Mouse (Mus musculus): ENCODE data around the gene Dennd2a. TPM values are rescaled to one million over a fixed set of nuclear protein-coding genes. Genes with fewer than 3 reads are reported as not detected.

Gene Dennd2a
- polyA plus RNA-seq, 1 experiment from 2014 or later: 14.2 TPM

- Histone ChIP-seq H3K27ac (replicated peaks) (peak overlapping the region; percentile 61), H3K4me3 (no peak overlapping the region), H3K36me3 (no peaks in the 10 kb centered on the region), H3K9ac (replicated peaks) (no peak overlapping the region), H3K9me3 (no peaks in the 10 kb centered on the region), H3K27me3 (no peaks in the 10 kb centered on the region), H3K4me1 (peaks cover 22% of the 10 kb centered on the region), H3K4me2 (replicated peaks) (no peak overlapping the region)
- peak; percentile 87 for ATAC-seq (replicated peaks)
- WGBS: 39% methylated on average over 12 of the region's 12 CpGs
Measured at GRCm38 (mm10) chr6:39528671-39529535, 28.8 kb downstream of the Dennd2a start.

- H3K9ac ChIP-seq (replicated peaks): no peak overlapping the region
- ATAC-seq (replicated peaks): peak; percentile 47; the same call in 1 of the 2 replicates
- peaks cover 3% of the 10 kb centered on the region for H3K36me3 ChIP-seq
- H3K4me1 ChIP-seq: peaks cover 22% of the 10 kb centered on the region
- H3K27me3 ChIP-seq: no peaks in the 10 kb centered on the region
- 26% methylated on average over 4 of the region's 4 CpGs for WGBS
- H3K4me3 ChIP-seq: no peak overlapping the region
- H3K27ac ChIP-seq (replicated peaks): 0 out of 2 replicates have a peak overlapping the region, but pooled peaks have one; percentile 2
- no peaks in the 10 kb centered on the region for H3K9me3 ChIP-seq
- H3K4me2 ChIP-seq (replicated peaks): no peak overlapping the region
Measured at GRCm38 (mm10) chr6:39527811-39528210, 29.9 kb downstream of the Dennd2a start.

- 85% methylated on average over 7 of the region's 7 CpGs for WGBS
- no peaks in the 10 kb centered on the region for H3K9me3 ChIP-seq
- no peak overlapping the region for H3K9ac ChIP-seq (replicated peaks)
- no peak overlapping the region for H3K4me3 ChIP-seq
- 0 out of 2 replicates have a peak overlapping the region, but pooled peaks have one; percentile 2 for H3K27ac ChIP-seq (replicated peaks)
- H3K4me2 ChIP-seq (replicated peaks): no peak overlapping the region
- H3K4me1 ChIP-seq: peaks cover 22% of the 10 kb centered on the region
- no peak for ATAC-seq (replicated peaks)
- H3K36me3 ChIP-seq: peaks cover 7% of the 10 kb centered on the region
- no peaks in the 10 kb centered on the region for H3K27me3 ChIP-seq
Measured at GRCm38 (mm10) chr6:39527337-39527784, 30.3 kb downstream of the Dennd2a start.

GRCm38 (mm10) chr6:39526797-39527196 is 30.9 kb downstream of the Dennd2a start:
- peaks cover 22% of the 10 kb centered on the region for H3K4me1 ChIP-seq
- no peaks in the 10 kb centered on the region for H3K9me3 ChIP-seq
- peaks cover 8% of the 10 kb centered on the region for H3K36me3 ChIP-seq
- H3K27me3 ChIP-seq: no peaks in the 10 kb centered on the region
- 84% methylated on average over 9 of the region's 10 CpGs for WGBS
- H3K4me3 ChIP-seq: no peak overlapping the region
- ATAC-seq (replicated peaks): no peak
- no peak overlapping the region for H3K4me2 ChIP-seq (replicated peaks)
- H3K9ac ChIP-seq (replicated peaks): no peak overlapping the region
- H3K27ac ChIP-seq (replicated peaks): no peak overlapping the region

- no peak for ATAC-seq (replicated peaks)
- Histone ChIP-seq H3K4me2 (replicated peaks) (no peak overlapping the region), H3K9me3 (no peaks in the 10 kb centered on the region; the same call in 1 of the 2 replicates), H3K27ac (replicated peaks) (no peak overlapping the region), H3K4me3 (no peak overlapping the region), H3K36me3 (peaks cover 33% of the 10 kb centered on the region), H3K27me3 (no peaks in the 10 kb centered on the region), H3K9ac (replicated peaks) (no peak overlapping the region), H3K4me1 (peaks cover 11% of the 10 kb centered on the region)
- WGBS: 95% methylated on average over 13 of the region's 13 CpGs
Measured at GRCm38 (mm10) chr6:39523161-39523560, 34.5 kb downstream of the Dennd2a start.

- ATAC-seq (replicated peaks): no peak
- WGBS: 80% methylated on average over 5 of the region's 5 CpGs
- H3K9me3 ChIP-seq: no peaks in the 10 kb centered on the region; the same call in 1 of the 2 replicates
- no peak overlapping the region for H3K4me3 ChIP-seq
- H3K4me2 ChIP-seq (replicated peaks): no peak overlapping the region
- no peaks in the 10 kb centered on the region for H3K27me3 ChIP-seq
- no peak overlapping the region for H3K9ac ChIP-seq (replicated peaks)
- H3K4me1 ChIP-seq: peaks cover 4% of the 10 kb centered on the region; the same call in 1 of the 2 replicates
- H3K36me3 ChIP-seq: peaks cover 33% of the 10 kb centered on the region
- H3K27ac ChIP-seq (replicated peaks): no peak overlapping the region
Measured at GRCm38 (mm10) chr6:39522425-39522824, 35.2 kb downstream of the Dennd2a start.

GRCm38 (mm10) chr6:39515739-39516131 is 41.9 kb downstream of the Dennd2a start:
- ATAC-seq (replicated peaks): peak; percentile 51; the same call in 1 of the 2 replicates
- Histone ChIP-seq H3K27ac (replicated peaks) (peak overlapping the region; percentile 83), H3K36me3 (peaks cover 20% of the 10 kb centered on the region), H3K4me1 (peaks cover 11% of the 10 kb centered on the region), H3K4me3 (no peak overlapping the region), H3K9me3 (no peaks in the 10 kb centered on the region; the same call in 1 of the 2 replicates), H3K4me2 (replicated peaks) (no peak overlapping the region; the same call in none of the 2 replicates), H3K27me3 (no peaks in the 10 kb centered on the region), H3K9ac (replicated peaks) (no peak overlapping the region)
- 16% methylated on average over 6 of the region's 6 CpGs for WGBS

GRCm38 (mm10) chr6:39515040-39515738 is 42.5 kb downstream of the Dennd2a start:
- peaks cover 14% of the 10 kb centered on the region for H3K36me3 ChIP-seq
- H3K9me3 ChIP-seq: no peaks in the 10 kb centered on the region
- peak overlapping the region; percentile 7; the same call in 1 of the 2 replicates for H3K4me2 ChIP-seq (replicated peaks)
- peaks cover 11% of the 10 kb centered on the region for H3K4me1 ChIP-seq
- ATAC-seq (replicated peaks): peak; percentile 48
- peak overlapping the region; percentile 83 for H3K27ac ChIP-seq (replicated peaks)
- no peak overlapping the region for H3K9ac ChIP-seq (replicated peaks)
- no peaks in the 10 kb centered on the region for H3K27me3 ChIP-seq
- 46% methylated on average over 11 of the region's 11 CpGs for WGBS
- H3K4me3 ChIP-seq: no peak overlapping the region

GRCm38 (mm10) chr6:39503476-39503875 is 54.2 kb downstream of the Dennd2a start:
- Histone ChIP-seq H3K4me3 (no peak overlapping the region), H3K4me1 (no peaks in the 10 kb centered on the region), H3K27me3 (no peaks in the 10 kb centered on the region), H3K27ac (replicated peaks) (no peak overlapping the region), H3K9ac (replicated peaks) (no peak overlapping the region), H3K9me3 (no peaks in the 10 kb centered on the region), H3K4me2 (replicated peaks) (no peak overlapping the region), H3K36me3 (no peaks in the 10 kb centered on the region)
- no peak for ATAC-seq (replicated peaks)
- 90% methylated on average over 7 of the region's 7 CpGs for WGBS

- Histone ChIP-seq H3K4me3 (no peak overlapping the region), H3K9me3 (no peaks in the 10 kb centered on the region), H3K27me3 (no peaks in the 10 kb centered on the region), H3K4me1 (peaks cover 13% of the 10 kb centered on the region), H3K4me2 (replicated peaks) (no peak overlapping the region), H3K36me3 (peaks cover 8% of the 10 kb centered on the region), H3K9ac (replicated peaks) (no peak overlapping the region), H3K27ac (replicated peaks) (no peak overlapping the region)
- WGBS: 84% methylated on average over 4 of the region's 4 CpGs
- ATAC-seq (replicated peaks): no peak
Measured at GRCm38 (mm10) chr6:39497165-39497564, 60.5 kb downstream of the Dennd2a start.

- peaks cover 25% of the 10 kb centered on the region for H3K36me3 ChIP-seq
- 30% methylated on average over 12 of the region's 12 CpGs for whole genome bisulfite sequencing
Measured at GRCm38 (mm10) chr6:39493129-39493714, 64.4 kb downstream of the Dennd2a start.

More at GRCm38 (mm10) chr6:39493129-39493714, 64.4 kb downstream of the Dennd2a start:
- Histone ChIP-seq H3K27ac (replicated peaks) (peak overlapping the region; percentile 49; the same call in 1 of the 2 replicates), H3K27me3 (no peaks in the 10 kb centered on the region), H3K4me3 (no peak overlapping the region), H3K4me1 (peaks cover 19% of the 10 kb centered on the region), H3K4me2 (replicated peaks) (no peak overlapping the region), H3K9me3 (no peaks in the 10 kb centered on the region), H3K9ac (replicated peaks) (no peak overlapping the region)
- ATAC-seq (replicated peaks): peak; percentile 81
